Mouse (Mus musculus) ES-Bruce4 (cell line): ENCODE data around the gene Arf3.

ENCODE experiments used
- CTCF ChIP-seq: IDR thresholded peaks from one replicate; pipeline ENCODE4 v1.8.1; 2011; ENCODE audit warnings: low read depth, low read length
- EP300 ChIP-seq: IDR thresholded peaks from 2 replicates; pipeline ENCODE4 v1.6.1; 2011; ENCODE audit warnings: low read depth, low read length; ENCODE audit not compliant: insufficient read depth
- POLR2A ChIP-seq: IDR thresholded peaks from one replicate; pipeline ENCODE4 v1.8.1; 2011; ENCODE audit warnings: low read length; ENCODE audit not compliant: insufficient read depth

GRCm38 (mm10) chr15:98733976-98734566 is 28.9 kb downstream of the Arf3 start:
- no peak for TF ChIP-seq POLR2A
- TF ChIP-seq EP300, result no peak
- no peak for TF ChIP-seq CTCF
